Mouse (Mus musculus) common myeloid progenitor, adult 5-6 weeks (primary cell): ENCODE measurements around the gene C4bp. TPM values are rescaled to one million over a fixed set of nuclear protein-coding genes. Genes with fewer than 3 reads are reported as not detected.

Experiments used
- total RNA-seq: library from RNA; stranded (forward); fragments of 200-1000, 187-1606 nt; gene quantifications from 2 replicates; pipeline ENCODE4 v1.2.3, GENCODE M21; 2017

Gene C4bp
- total RNA-seq, 1 experiment from 2014 or later: not detected

Other genes starting within 250 kb of the C4bp start
- gene Cd55b, start 238.6 kb downstream of the C4bp start, total RNA-seq: not detected in 2 replicates
- 21.2 and 32.4 TPM in 2 replicates for gene Cd55, start 198.9 kb downstream of the C4bp start, total RNA-seq
- not detected in 2 replicates for gene Zp3r, start 32.0 kb downstream of the C4bp start, total RNA-seq
- gene Gm29427, start 54.2 kb upstream of the C4bp start, total RNA-seq: not detected in 2 replicates
- gene Yod1, start 55.7 kb upstream of the C4bp start, total RNA-seq: 10.3 and 10.7 TPM in 2 replicates
- gene Pfkfb2, start 67.6 kb upstream of the C4bp start, total RNA-seq: 19.4 and 22.3 TPM in 2 replicates
- gene AA986860, start 70.3 kb upstream of the C4bp start, total RNA-seq: 0.37 and 0.44 TPM in 2 replicates
- gene Fcamr, start 139.3 kb upstream of the C4bp start, total RNA-seq: not detected in 2 replicates
- gene Pigr, start 165.1 kb upstream of the C4bp start, total RNA-seq: not detected in 2 replicates
- gene Fcmr, start 204.0 kb upstream of the C4bp start, total RNA-seq: not detected in 2 replicates
- not detected in 2 replicates for gene Il24, start 225.8 kb upstream of the C4bp start, total RNA-seq
- not detected in 2 replicates for gene Il20, start 249.8 kb upstream of the C4bp start, total RNA-seq